Mouse (Mus musculus) frontal cortex, adult 2 months (tissue): ENCODE results near the gene Ankrd63. TPM values are rescaled to one million over a fixed set of nuclear protein-coding genes. Genes with fewer than 3 reads are reported as not detected.
A peak's percentile ranks its signal among the peaks of the same experiment; 100 is the strongest.
"Not testable (repeated sequence)": the region's sequence is repeated elsewhere in the genome, so short reads cannot be mapped to it uniquely, and the experiment has no call there.

Source experiments
- DNase-seq, 2 experiments: peaks; one replicate each; pipeline ENCODE4 v3.0.0; 2022; ENCODE audit warnings: low spot score in 1 of 2; ENCODE audit errors: extremely low spot score in 1 of 2
- polyA plus RNA-seq: library from polyadenylated mRNA; depleted of rRNA; stranded (reverse); fragments of >200 nt; gene quantifications from 2 replicates; pipeline ENCODE4 v1.2.3, GENCODE M21; 2012; rRNA removed

Ankrd63 gene
- polyA plus RNA-seq, 1 experiment, result 24.3 TPM

- peak in 1 of 2 experiments; percentile 45 for DNase-seq
Measured at GRCm38 (mm10) chr2:118663804-118664766, 39.7 kb downstream of the Ankrd63 start.

- peak; percentile 65 to 81 for DNase-seq
Measured at GRCm38 (mm10) chr2:118662902-118663803, 40.6 kb downstream of the Ankrd63 start, which contains the start of gene Pak6. Gene Pak6 (plus strand): TSS chr2:118663303.

DNA sequence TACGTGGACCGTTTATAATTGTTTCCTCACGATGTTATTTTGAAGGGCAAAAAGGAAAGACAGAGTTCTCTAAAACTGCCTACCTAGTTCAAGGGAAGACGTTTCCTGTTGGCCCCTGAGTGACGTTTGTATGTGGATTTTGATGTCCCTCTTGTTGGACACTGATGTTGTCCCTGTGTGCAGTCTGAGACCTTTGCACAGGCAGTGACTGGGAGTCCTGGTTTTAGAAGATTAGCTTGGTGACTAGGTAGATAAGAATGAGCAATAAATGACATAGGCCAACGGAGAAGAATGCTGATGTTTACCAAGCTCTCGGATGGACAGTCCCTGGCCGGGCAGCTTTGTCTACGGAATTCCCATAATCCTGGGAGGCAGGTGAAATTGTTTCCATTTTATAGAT lies 41.9 kb downstream of the Ankrd63 start:
- no peak for DNase-seq

DNA sequence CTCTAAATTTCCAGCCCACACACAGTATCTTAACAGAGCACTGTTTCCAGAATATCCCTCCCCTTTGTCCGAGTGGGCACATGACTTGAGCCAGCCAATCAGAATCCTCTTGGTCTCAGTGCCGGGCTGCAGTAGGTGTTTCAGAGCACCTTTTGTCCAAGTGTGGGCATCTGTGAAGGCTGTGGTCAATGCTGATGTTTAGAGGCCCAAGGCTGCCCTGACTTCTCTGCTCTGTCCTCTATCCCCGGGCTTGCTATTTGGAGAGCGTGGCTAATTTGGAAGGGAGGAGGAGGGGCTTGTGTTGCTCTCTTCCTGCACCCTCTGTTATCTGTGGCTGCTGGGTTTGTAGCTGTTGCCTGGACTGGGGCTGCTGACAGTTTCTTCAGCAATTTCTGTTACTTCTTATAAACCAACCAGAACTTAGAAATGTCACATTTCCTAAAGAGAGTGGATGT lies 43.7 kb downstream of the Ankrd63 start:
- no peak for DNase-seq

- DNase-seq, result no peak
Measured at GRCm38 (mm10) chr2:118659493-118659892, 44.3 kb downstream of the Ankrd63 start.

- peak in 1 of 2 experiments; percentile 73 for DNase-seq
Measured at GRCm38 (mm10) chr2:118659077-118659476, 44.7 kb downstream of the Ankrd63 start.

DNA sequence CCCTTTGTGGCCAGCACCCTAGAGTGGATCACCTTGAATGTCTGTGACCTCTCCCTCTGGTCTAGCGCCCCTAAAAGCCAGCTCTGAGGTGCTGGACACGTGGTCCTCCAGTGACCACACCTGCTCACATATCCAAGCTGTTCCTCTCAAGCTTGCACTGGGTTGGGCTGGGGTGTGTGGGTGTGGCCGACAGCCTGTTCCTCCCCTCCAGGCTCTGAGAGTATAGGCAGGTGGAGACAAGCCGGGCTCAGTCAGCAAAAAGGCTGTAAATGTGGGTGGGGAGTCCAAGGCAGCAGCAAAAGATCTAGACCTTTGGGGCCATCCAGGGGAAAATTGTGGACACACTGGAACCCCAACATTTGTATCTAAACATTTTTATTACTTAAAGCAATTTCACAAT lies 45.3 kb downstream of the Ankrd63 start:
- no peak for DNase-seq

DNA sequence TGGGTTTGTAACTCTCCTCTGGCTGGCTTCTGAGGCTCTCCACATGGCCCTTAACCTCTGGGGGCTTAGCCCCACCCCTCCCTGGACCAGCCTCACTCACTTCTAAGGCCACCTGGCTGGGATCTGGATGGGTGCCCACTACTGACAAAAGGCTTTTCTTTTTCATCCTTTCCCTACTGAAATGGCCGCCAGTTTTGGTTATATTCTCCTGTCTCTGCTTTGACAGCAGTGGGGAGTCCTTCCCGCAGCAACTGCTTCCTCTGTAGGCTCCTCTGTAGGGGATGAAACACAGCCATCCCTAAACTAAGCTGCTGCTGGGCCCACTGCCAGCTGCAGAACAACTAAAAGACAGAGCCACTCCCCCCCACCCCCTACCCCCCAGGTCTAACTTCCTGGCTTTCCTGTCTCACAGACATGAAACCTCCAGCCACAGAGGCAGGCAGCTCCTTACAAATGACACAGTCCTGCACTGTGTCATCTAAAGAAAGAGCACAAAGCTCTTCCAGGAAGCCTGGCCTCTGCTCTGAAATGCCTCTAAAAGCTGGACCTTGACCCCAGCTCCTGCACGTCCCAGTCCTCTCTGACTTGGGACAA lies 47.0 kb downstream of the Ankrd63 start:
- DNase-seq, result no peak

- not testable (repeated sequence) for DNase-seq
Measured at GRCm38 (mm10) chr2:118650697-118651096, 53.1 kb downstream of the Ankrd63 start.

Other genes with a start within 250 kb of the Ankrd63 start
- gene Srp14, start 224.3 kb downstream of the Ankrd63 start, polyA plus RNA-seq, result 232 and 234 TPM in 2 replicates
- 2.4 and 3.8 TPM in 2 replicates for gene Bmf, start 154.3 kb downstream of the Ankrd63 start, polyA plus RNA-seq
- 2.3 and 4.8 TPM in 2 replicates for gene Bub1b, start 105.8 kb downstream of the Ankrd63 start, polyA plus RNA-seq
- 58.0 and 60.0 TPM in 2 replicates for gene Pak6, start 40.7 kb downstream of the Ankrd63 start, polyA plus RNA-seq
- gene Plcb2, start 24.5 kb upstream of the Ankrd63 start, polyA plus RNA-seq, result 3.1 and 3.5 TPM in 2 replicates
- 30.1 and 31.1 TPM in 2 replicates for gene Inafm2, start 41.8 kb upstream of the Ankrd63 start, polyA plus RNA-seq
- gene Ccdc9b, start 58.7 kb upstream of the Ankrd63 start, polyA plus RNA-seq, result 6.5 and 7.4 TPM in 2 replicates
- gene Phgr1, start 68.8 kb upstream of the Ankrd63 start, polyA plus RNA-seq, result not detected in 2 replicates
- gene Disp2, start 75.8 kb upstream of the Ankrd63 start, polyA plus RNA-seq, result 114 and 125 TPM in 2 replicates
- gene Knstrn, start 110.0 kb upstream of the Ankrd63 start, polyA plus RNA-seq, result 2.9 and 3.2 TPM in 2 replicates
- gene Ivd, start 158.0 kb upstream of the Ankrd63 start, polyA plus RNA-seq, result 126 and 131 TPM in 2 replicates
- gene Bahd1, start 196.4 kb upstream of the Ankrd63 start, polyA plus RNA-seq, result 25.4 and 26.8 TPM in 2 replicates
- gene Chst14, start 222.5 kb upstream of the Ankrd63 start, polyA plus RNA-seq, result 3.2 and 3.3 TPM in 2 replicates